Mouse (Mus musculus) brain, embryonic 14.5 days (tissue): ENCODE results near the gene Tmed6.
A peak's percentile ranks its signal among the peaks of the same experiment; 100 is the strongest.

Experiments
- CTCF ChIP-seq: fragments of 200-500 bp; IDR thresholded peaks from 2 replicates; pipeline ENCODE4 v1.5.1; 2012; ENCODE audit warnings: inconsistent platforms, mild to moderate bottlenecking, moderate library complexity, borderline replicate concordance; ENCODE audit not compliant: insufficient read depth, insufficient read length; ENCODE audit errors: extremely low read depth
- POLR2A ChIP-seq: fragments of 200-500 bp; IDR thresholded peaks from 2 replicates; pipeline ENCODE4 v1.6.1; 2012; ENCODE audit warnings: mild to moderate bottlenecking, inconsistent platforms, borderline replicate concordance; ENCODE audit not compliant: poor library complexity, insufficient read depth, insufficient read length, severe bottlenecking; ENCODE audit errors: extremely low read depth

DNA sequence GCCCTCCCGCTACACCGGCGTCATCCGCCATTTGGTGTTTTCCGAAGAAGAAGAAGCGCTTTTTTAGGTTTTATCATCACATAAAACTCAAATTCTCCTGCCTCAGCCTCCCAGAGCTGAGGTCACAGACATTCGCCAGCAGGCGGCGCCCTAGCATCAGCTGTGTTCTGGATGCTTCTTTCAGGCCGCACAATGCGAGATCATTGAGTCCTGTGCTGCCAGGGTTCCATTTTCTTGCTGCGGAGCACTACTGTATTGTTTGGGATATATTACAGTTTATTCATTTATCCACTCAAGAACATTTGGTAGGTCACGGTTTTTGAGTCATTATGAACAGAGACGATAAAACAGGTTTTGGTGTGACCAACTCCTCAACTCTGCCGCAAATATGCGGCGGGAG, 19.9 kb upstream of the Tmed6 start:
- TF ChIP-seq POLR2A (no peak), CTCF (peak; percentile 24; the same call in 1 of the 2 replicates)
